Mouse (Mus musculus) adrenal gland, postnatal 0 days (tissue): ENCODE data around the gene Clhc1. TPM values are rescaled to one million over a fixed set of nuclear protein-coding genes. Genes with fewer than 3 reads are reported as not detected.

Source experiments
- polyA plus RNA-seq: library from polyadenylated mRNA; unstranded; fragments of >200 nt; fragmentation: Nextera tagmentation; extraction: Ambion mirVana; gene quantifications from 2 replicates; pipeline ENCODE4 v1.2.1, GENCODE M21; 2015

Clhc1 gene
- 0.08 TPM in 1 of 2 replicates, not detected in the other for polyA plus RNA-seq

DNA sequence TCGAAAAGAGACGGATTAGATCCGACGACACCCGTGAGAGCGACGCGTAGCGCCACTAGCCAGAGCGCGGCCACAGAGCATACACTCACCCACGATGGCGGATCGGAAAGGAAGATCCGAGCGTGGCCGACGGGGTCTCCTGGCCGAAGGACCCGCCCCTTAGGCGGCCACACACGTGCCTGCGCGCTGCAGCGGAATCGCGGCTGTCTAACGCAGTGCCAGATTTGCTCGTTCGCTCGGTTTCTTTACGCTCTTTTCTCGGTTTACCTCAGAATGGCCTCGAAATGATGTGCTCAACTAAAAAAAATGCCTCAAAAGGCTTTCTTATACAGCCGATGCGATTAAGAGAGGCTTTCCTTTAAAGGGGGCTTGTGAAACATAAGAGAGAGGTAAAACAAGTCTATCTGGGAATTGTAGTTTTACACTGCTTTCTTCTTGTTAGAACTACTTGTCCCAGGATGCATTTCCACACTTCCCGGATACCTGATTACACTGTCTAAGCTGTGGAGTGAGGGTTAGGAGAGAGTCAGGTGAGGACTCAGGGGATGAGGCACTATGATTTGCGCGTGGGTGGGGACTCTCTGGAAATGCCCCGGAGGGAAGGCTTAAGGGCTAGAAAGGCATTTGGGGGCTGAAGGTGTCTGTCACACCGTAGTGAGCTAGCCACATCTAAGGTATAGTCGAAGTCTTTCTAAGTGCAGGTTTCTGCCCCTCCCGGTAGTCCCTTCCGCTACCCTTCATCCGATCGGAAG, at the start of gene Clhc1, which contains the start of gene Rps27a:
TSS of gene Clhc1 (plus strand) at position 199 of the 752 bp plus-strand sequence.
TSS of gene Rps27a (minus strand) at position 358 of the 752 bp plus-strand sequence.

GRCm38 (mm10) chr11:29514682-29515412, 32.9 kb upstream of the Clhc1 start, which contains the start of gene Prorsd1:
Gene Prorsd1 (minus strand): TSS chr11:29515033.

DNA sequence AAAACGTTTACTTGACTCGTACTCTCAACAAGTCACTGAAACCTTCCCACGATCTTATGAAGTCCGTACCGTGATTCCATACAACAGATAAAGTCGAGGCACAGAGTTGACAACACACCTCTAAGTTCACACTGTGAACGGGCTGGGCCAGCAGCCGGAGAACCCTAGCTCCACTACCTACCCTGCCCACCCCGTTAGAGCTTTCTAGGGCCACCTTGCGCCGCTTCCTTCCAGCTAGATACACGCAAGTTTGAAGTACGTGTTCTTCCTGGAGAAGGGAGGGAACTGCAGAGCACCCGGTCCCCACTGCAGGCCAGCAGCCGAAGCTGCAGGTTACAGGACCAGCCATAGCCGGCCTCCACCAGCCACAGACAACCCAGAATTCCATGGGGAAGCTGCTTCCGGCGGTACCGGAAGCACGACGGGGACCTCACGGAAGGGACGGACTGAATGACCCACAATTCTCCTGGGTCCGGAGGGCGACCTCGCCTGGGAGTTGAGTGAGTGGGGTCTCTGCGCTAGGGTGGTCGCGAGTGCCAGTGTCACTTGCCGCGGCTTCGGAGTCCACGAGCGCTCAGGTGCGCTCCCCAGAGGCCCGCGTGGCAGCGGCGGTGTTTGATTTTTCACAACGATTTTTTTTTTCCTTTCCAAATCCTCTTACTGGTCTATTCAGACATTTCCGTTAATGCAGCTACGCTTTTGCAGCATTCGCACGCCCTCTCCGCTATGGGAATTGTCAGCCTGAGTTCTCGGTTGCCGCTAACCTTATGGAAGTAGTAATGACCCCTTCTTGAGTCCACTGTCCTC, 21.6 kb upstream of the Clhc1 start, which contains the start of gene Mtif2:
TSS of gene Mtif2 (plus strand) at position 421 of the 807 bp plus-strand sequence.

Other genes with a start within 250 kb of the Clhc1 start
- gene Ccdc88a, start 174.3 kb upstream of the Clhc1 start, polyA plus RNA-seq: 20.0 and 21.1 TPM in 2 replicates
- 34.0 and 47.8 TPM in 2 replicates for gene Prorsd1, start 32.9 kb upstream of the Clhc1 start, polyA plus RNA-seq
- 24.9 and 40.0 TPM in 2 replicates for gene Mtif2, start 21.5 kb upstream of the Clhc1 start, polyA plus RNA-seq
- 1,459 and 2,545 TPM in 2 replicates for gene Rps27a, start 159 bp downstream of the Clhc1 start, polyA plus RNA-seq
- gene Rtn4, start 145.0 kb downstream of the Clhc1 start, polyA plus RNA-seq: 121 and 136 TPM in 2 replicates